Mouse (Mus musculus) liver, embryonic 15.5 days (tissue): ENCODE results near the gene Rapgef2. TPM values are rescaled to one million over a fixed set of nuclear protein-coding genes. Genes with fewer than 3 reads are reported as not detected.
"Not testable (repeated sequence)": the region's sequence is repeated elsewhere in the genome, so short reads cannot be mapped to it uniquely, and the experiment has no call there.

Experiments used
- ATAC-seq: fragments of 200-750 bp; cut with Nextera tagmentation; 2 replicates; pipeline ENCODE4 v1.8.0; 2017; ENCODE audit warnings: moderate number of reproducible peaks, mild to moderate bottlenecking, moderate library complexity; ENCODE audit not compliant: insufficient read depth
- H3K27ac ChIP-seq: fragments of 300-500 bp; sonication (generic); replicated peaks from 2 replicates; pipeline ENCODE4 v1.5.1; 2015; ENCODE audit warnings: mild to moderate bottlenecking, inconsistent platforms
- H3K27me3 ChIP-seq: fragments of 300-500 bp; sonication (generic); 2 replicates; pipeline ENCODE4 v1.6.1; 2015; ENCODE audit warnings: mild to moderate bottlenecking, inconsistent platforms
- H3K36me3 ChIP-seq: fragments of 300-500 bp; sonication (generic); replicated peaks from 2 replicates; pipeline ENCODE4 v1.6.1; 2015; ENCODE audit warnings: moderate library complexity, mild to moderate bottlenecking, inconsistent platforms
- H3K4me1 ChIP-seq: fragments of 300-500 bp; sonication (generic); replicated peaks from 2 replicates; pipeline ENCODE4 v1.6.1; 2015; ENCODE audit warnings: inconsistent platforms
- H3K4me2 ChIP-seq: fragments of 300-500 bp; sonication (generic); 2 replicates; pipeline ENCODE4 v1.6.1; 2015; ENCODE audit warnings: moderate library complexity, mild to moderate bottlenecking, inconsistent platforms
- H3K4me3 ChIP-seq: fragments of 300-500 bp; sonication (generic); replicated peaks from 2 replicates; pipeline ENCODE4 v1.5.1; 2015; ENCODE audit warnings: mild to moderate bottlenecking, inconsistent platforms
- H3K9ac ChIP-seq: fragments of 300-500 bp; sonication (generic); 2 replicates; pipeline ENCODE4 v1.6.1; 2015; ENCODE audit warnings: moderate library complexity, mild to moderate bottlenecking, inconsistent platforms
- H3K9me3 ChIP-seq: fragments of 300-500 bp; sonication (generic); replicated peaks from 2 replicates; pipeline ENCODE4 v1.6.1; 2016; ENCODE audit warnings: inconsistent platforms
- WGBS: fragments of 180-500 bp; shearing (Covaris S2); methylation state at CpG from one replicate; pipeline ENCODE4 v1.1.7; 2015; ENCODE audit warnings: mixed read lengths; ENCODE audit not compliant: insufficient replicate concordance; 5-methylcytosine and 5-hydroxymethylcytosine counted together
- polyA plus RNA-seq: library from polyadenylated mRNA; unstranded; fragments of >200 nt; fragmentation: Nextera tagmentation; extraction: Ambion mirVana; gene quantifications from 2 replicates; pipeline ENCODE4 v1.2.1, GENCODE M21; 2015

The Rapgef2 gene
- polyA plus RNA-seq, 1 experiment from 2014 or later: 1.0 TPM

DNA sequence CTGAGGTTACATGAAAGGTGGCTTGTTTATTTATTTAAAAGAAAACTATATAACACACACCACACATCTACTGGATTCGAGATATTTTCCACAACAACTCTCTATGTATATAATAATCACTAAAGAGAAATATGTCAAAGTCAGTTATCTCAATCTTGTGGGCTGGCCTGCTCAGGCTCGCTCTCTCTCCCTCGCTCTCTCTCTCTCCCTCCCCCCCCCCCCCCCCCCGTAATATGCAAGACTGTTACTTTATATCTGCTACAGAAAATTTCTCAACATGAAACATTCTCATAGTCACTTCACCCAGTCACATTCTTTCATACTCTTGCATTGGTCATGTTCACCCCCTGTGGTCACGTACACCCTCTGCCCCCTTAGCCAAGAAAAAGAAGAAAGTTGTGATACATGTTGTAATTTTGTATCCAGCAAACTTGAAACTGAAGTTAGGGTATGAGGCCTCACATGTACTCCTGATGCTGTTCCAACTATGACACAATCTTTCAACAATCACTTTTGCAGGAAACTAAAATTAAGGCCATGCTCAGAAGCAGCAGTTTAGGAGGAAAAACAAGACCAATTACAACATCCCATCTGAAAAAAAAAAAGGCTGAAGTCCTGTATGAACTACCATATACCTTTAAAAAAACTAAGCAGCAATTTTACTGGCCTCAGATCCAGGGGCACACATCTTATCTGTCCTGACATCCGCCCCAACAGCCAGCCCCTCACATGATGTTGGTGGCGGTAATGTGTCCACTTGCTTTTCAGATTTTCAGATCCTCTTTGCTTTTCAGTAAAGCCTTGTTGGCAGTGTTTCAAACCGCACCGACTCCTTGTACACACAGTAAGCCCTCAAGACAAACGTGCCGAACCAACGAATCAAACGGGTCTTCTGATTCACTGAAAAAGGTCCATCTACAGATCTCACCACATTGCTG lies 52.6 kb downstream of the Rapgef2 start:
- Histone ChIP-seq H3K9ac (no peak overlapping the region), H3K4me3 (no peak overlapping the region), H3K27me3 (no peaks in the 10 kb centered on the region), H3K9me3 (no peaks in the 10 kb centered on the region), H3K27ac (no peak overlapping the region), H3K4me1 (peaks cover 20% of the 10 kb centered on the region; the same call in 1 of the 2 replicates), H3K4me2 (no peak overlapping the region; the same call in 1 of the 2 replicates), H3K36me3 (no peaks in the 10 kb centered on the region)
- WGBS: 29% methylated on average over 13 of the region's 13 CpGs
- ATAC-seq: no peak

DNA sequence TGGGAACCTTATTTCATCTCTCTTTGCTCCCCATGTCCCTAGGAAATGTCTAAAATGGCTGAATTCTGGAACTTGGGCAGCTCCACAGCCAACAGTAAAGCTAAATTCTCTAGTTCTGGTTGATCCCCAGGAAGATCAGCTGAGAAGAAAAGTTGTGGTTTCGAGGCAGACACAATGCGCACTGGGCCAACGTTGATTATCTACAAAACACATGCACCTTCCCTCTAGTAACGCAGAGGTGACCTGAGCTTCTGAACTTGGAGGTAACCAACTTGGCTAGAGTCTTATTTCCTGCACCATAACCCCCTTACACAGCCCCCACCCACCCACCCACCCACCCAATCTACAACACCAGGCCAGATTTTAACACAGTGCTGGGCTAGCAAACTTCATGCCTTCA lies 55.6 kb downstream of the Rapgef2 start:
- H3K4me2 ChIP-seq: no peak overlapping the region
- H3K4me3 ChIP-seq: no peak overlapping the region
- no peaks in the 10 kb centered on the region for H3K9me3 ChIP-seq
- no peak overlapping the region for H3K9ac ChIP-seq
- H3K27ac ChIP-seq: no peak overlapping the region
- H3K36me3 ChIP-seq: no peaks in the 10 kb centered on the region
- peaks cover 11% of the 10 kb centered on the region; the same call in 1 of the 2 replicates for H3K4me1 ChIP-seq
- WGBS: 27% methylated on average over 4 of the region's 4 CpGs
- no peak for ATAC-seq
- H3K27me3 ChIP-seq: no peaks in the 10 kb centered on the region; the same call in 1 of the 2 replicates

DNA sequence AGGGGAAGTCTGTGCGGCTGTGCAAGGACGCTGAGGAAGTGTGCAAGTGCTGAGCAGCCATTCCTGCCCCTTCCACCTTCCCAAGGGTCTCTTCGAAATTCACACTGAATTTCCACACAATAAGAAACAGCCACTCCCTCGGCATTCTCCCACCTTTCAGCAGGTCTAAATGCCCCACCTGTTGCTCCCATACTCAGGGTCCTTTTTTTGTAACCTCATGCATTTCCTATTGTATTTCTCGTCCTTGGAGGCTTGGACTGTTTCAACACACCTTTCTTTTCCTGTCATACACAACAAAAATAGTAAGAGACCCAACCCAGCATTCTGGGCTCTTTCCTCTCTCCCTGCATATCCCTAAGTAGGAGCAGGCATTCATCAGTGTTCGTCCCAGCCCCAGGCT lies 56.8 kb downstream of the Rapgef2 start:
- Histone ChIP-seq H3K9ac (no peak overlapping the region), H3K4me2 (no peak overlapping the region), H3K4me1 (peaks cover 11% of the 10 kb centered on the region; the same call in 1 of the 2 replicates), H3K4me3 (no peak overlapping the region), H3K9me3 (no peaks in the 10 kb centered on the region), H3K36me3 (no peaks in the 10 kb centered on the region), H3K27me3 (peaks cover 6% of the 10 kb centered on the region; the same call in 1 of the 2 replicates), H3K27ac (no peak overlapping the region)
- WGBS: 35% methylated on average over 6 of the region's 6 CpGs
- no peak for ATAC-seq

DNA sequence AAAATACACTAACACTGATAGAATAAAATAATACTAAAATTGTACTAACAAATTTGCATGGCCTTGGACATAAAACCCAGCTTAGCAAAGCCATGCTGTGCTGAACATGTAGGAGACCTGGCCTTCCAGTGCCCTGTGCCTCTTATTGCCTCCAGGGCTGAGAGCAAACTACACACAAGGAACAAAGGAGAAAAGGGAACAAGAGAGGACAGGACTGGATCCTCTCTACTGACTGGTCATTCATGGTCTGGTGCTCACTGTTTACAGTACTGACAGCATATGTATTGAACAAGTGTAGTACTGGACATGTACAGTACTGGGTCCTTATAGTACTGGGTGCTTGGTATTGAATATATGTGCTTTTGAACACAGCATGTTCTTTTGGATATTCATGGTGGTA lies 58.0 kb downstream of the Rapgef2 start:
- H3K4me1 ChIP-seq: peaks cover 6% of the 10 kb centered on the region; the same call in 1 of the 2 replicates
- H3K27me3 ChIP-seq: peaks cover 6% of the 10 kb centered on the region; the same call in 1 of the 2 replicates
- no peaks in the 10 kb centered on the region for H3K36me3 ChIP-seq
- no peaks in the 10 kb centered on the region for H3K9me3 ChIP-seq
- H3K4me3 ChIP-seq: no peak overlapping the region
- H3K9ac ChIP-seq: no peak overlapping the region
- no peak for ATAC-seq
- H3K27ac ChIP-seq: no peak overlapping the region
- no peak overlapping the region for H3K4me2 ChIP-seq

DNA sequence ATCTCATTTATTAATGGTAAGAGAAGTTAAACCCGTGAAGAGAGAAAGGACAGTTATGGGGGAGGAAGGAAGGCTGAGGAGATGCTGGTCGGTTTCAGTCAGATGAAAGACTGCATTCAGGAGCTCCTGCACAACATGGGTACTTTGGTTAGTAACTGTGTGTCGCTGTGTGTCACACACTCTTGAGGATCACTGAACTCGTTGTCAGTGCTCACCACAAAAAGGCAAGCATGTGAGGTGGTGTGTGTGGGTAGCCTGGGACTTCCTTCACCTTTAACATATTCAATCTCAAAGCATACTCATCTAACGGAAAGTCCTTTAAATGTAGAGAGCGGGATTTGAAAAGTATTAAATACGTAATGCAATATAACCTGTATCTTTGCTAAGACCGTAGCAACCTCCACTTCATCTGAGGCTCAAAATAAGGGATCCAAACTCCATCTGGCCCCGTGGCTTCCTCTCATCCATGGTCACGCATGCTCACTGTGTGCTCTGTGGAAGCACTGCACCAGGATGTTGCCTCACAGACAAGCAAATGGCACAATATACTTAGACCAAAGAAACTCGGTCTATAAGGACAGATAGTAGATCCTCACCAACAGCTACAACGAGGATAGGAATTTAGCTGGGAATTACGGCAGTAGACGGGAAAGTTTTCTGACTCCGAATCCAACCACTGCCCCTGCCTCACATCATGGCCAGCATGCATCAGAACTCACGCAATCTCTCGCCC lies 58.8 kb downstream of the Rapgef2 start:
- no peak for ATAC-seq
- no peak overlapping the region for H3K4me3 ChIP-seq
- H3K27me3 ChIP-seq: peaks cover 6% of the 10 kb centered on the region; the same call in 1 of the 2 replicates
- no peak overlapping the region for H3K4me2 ChIP-seq
- H3K9ac ChIP-seq: no peak overlapping the region
- H3K27ac ChIP-seq: no peak overlapping the region
- 60% methylated on average over 17 of the region's 17 CpGs for WGBS
- H3K36me3 ChIP-seq: no peaks in the 10 kb centered on the region
- no peaks in the 10 kb centered on the region for H3K9me3 ChIP-seq
- H3K4me1 ChIP-seq: peaks cover 11% of the 10 kb centered on the region

DNA sequence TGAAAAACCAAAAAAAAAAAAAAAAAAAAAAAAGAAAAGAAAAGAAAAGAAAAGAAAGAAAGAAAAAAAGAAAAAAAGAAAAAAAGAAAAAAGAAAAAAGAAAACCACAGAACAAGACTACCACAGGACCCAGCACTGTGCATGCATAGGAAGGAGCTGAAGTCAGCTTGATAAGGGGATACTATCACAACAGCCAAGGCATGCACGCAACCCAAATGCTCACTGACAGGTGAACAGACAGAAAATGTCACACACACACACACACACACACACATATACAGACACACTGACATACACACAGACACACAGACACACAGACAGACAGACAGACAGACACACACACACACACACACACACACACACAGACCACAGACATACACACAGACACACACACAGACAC lies 59.5 kb downstream of the Rapgef2 start:
- WGBS: 24% methylated on average over 1 of the region's 1 CpGs
- H3K4me1 ChIP-seq: peaks cover 18% of the 10 kb centered on the region
- not testable (repeated sequence) for H3K27me3 ChIP-seq, ATAC-seq, H3K9me3 ChIP-seq, H3K9ac ChIP-seq, H3K4me3 ChIP-seq, H3K27ac ChIP-seq, H3K36me3 ChIP-seq, H3K4me2 ChIP-seq

DNA sequence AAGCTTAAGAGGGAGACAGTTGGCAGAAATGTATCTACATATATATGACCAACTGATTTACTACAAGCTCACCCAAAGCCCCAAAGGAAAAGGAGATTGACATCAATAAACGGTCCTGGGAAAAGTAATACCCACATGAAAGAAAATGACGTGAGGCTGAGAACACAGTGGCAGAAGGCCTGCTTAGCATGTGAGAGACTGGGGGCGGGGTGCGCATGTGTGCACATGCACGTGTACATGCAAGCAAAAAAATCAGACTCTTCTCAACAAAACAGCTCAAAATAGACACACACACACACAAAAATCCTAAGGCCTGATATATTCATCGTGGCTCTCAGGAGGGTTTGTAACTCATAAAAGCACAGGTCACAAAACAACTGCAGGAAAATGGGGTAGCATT lies 60.4 kb downstream of the Rapgef2 start:
- H3K27ac ChIP-seq: no peak overlapping the region
- 67% methylated on average over 6 of the region's 6 CpGs for WGBS
- H3K4me2 ChIP-seq: no peak overlapping the region
- H3K9ac ChIP-seq: no peak overlapping the region
- no peak overlapping the region for H3K4me3 ChIP-seq
- H3K9me3 ChIP-seq: no peaks in the 10 kb centered on the region
- ATAC-seq: no peak
- peaks cover 6% of the 10 kb centered on the region; the same call in 1 of the 2 replicates for H3K27me3 ChIP-seq
- peaks cover 19% of the 10 kb centered on the region for H3K4me1 ChIP-seq
- no peaks in the 10 kb centered on the region for H3K36me3 ChIP-seq

DNA sequence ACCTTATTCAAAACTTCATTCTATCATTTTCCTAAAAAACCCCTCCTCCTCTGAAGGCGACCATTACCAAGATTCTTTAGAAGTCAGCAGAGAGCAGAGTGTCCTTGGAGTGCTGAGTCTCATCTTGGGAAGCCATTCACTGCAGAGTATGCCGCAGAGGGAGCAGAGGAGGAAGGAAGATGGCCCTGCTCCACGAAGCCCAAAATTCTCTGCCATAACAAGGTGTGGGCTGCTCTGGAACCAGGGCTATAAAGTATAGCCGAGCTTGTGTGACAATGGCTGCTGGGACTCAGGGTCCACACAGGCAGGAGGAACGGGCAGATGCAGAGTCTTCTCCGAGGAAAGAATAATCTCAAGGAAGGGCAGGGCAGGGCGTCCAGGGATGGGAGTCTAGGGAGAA lies 62.0 kb downstream of the Rapgef2 start:
- no peaks in the 10 kb centered on the region for H3K36me3 ChIP-seq
- no peak for ATAC-seq
- no peak overlapping the region for H3K4me2 ChIP-seq
- no peak overlapping the region for H3K27ac ChIP-seq
- peaks cover 14% of the 10 kb centered on the region for H3K4me1 ChIP-seq
- peaks cover 6% of the 10 kb centered on the region; the same call in 1 of the 2 replicates for H3K27me3 ChIP-seq
- no peak overlapping the region for H3K4me3 ChIP-seq
- no peak overlapping the region for H3K9ac ChIP-seq
- H3K9me3 ChIP-seq: no peaks in the 10 kb centered on the region
- 60% methylated on average over 7 of the region's 7 CpGs for WGBS

DNA sequence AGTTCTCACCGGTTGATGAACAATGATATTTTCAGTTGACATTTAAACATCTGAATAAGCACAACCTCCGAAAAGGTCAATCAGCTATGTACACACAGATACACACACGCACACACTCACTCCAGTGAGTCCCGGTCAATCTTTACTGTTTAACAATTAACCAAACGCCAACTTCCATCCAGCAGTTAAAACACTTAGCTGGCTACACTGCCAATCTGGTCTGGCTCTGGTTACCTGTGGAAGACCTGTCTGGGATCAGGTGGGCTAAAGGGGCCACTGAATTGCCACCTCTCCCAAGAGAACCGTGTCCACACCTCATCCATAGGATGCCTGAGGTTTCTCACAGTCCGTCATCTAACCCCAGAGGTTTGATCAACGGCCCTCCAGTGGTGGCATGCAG lies 63.0 kb downstream of the Rapgef2 start:
- H3K27ac ChIP-seq: no peak overlapping the region
- no peaks in the 10 kb centered on the region for H3K9me3 ChIP-seq
- H3K36me3 ChIP-seq: no peaks in the 10 kb centered on the region
- H3K4me3 ChIP-seq: no peak overlapping the region
- peaks cover 6% of the 10 kb centered on the region; the same call in 1 of the 2 replicates for H3K27me3 ChIP-seq
- peak overlapping the region; percentile 50 for H3K4me2 ChIP-seq
- H3K9ac ChIP-seq: no peak overlapping the region
- peak; percentile 55 for ATAC-seq
- peaks cover 13% of the 10 kb centered on the region for H3K4me1 ChIP-seq
- WGBS: 54% methylated on average over 8 of the region's 8 CpGs

DNA sequence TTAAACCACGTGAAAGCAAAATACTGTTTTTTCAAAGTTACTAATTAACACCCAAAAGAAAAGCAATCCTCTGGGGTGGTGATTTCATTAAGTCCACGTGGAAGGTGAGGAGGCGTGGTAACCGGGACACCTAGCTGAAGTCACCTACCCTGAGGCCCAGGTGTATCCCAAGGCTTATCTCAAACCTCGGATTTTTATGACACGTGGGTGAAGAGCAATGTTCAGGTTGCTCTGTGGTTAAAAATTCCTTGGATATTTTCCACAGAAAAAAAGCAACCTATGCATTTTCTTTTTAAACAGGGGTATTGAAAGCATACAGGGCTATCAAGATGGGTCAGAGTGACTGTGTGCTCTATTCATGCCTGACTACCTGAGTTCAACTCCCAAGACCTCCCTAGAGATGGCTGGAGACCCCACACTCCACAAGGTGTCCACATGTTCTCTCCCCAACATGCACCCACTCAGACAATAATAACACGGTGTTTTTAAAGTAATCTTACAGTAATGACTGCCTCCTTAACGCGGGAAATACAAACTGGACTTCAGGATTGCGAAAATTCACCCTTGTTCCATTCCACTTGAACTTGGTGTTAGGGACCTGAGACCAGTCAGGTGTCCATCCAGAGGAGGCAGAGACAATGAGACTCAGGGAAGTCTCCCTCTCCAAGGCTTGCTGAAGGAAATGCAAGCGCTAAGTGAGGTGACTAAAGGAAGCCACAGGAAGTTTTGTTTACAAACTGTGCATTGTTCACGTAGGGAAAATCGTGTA lies 63.9 kb downstream of the Rapgef2 start:
- Histone ChIP-seq H3K27me3 (0 out of 2 replicates have a peak, but pooled peaks cover 6% of the 10 kb centered on the region), H3K27ac (no peak overlapping the region), H3K9me3 (no peaks in the 10 kb centered on the region), H3K4me2 (peak overlapping the region; percentile 18), H3K36me3 (no peaks in the 10 kb centered on the region), H3K9ac (no peak overlapping the region), H3K4me1 (peaks cover 13% of the 10 kb centered on the region), H3K4me3 (no peak overlapping the region)
- no peak for ATAC-seq
- 49% methylated on average over 13 of the region's 13 CpGs for WGBS
